Mouse (Mus musculus) stomach, embryonic 16.5 days (tissue): ENCODE results near the gene 2010315B03Rik. TPM values are rescaled to one million over a fixed set of nuclear protein-coding genes. Genes with fewer than 3 reads are reported as not detected.

Experiments
- ATAC-seq: fragments of 200-750 bp; cut with Nextera tagmentation; 2 replicates; pipeline ENCODE4 v1.8.0; 2017; ENCODE audit warnings: moderate number of reproducible peaks, moderate TSS enrichment; ENCODE audit not compliant: insufficient read depth, low FRiP score
- H3K27ac ChIP-seq: fragments of 300-500 bp; sonication (generic); 2 replicates; pipeline ENCODE4 v1.5.1; 2014; ENCODE audit warnings: low read length
- H3K27me3 ChIP-seq: fragments of 300-500 bp; sonication (generic); 2 replicates; pipeline ENCODE4 v1.6.1; 2014; ENCODE audit warnings: low read length, control low read depth, mixed read lengths; ENCODE audit not compliant: control insufficient read depth, insufficient read depth
- H3K36me3 ChIP-seq: fragments of 300-500 bp; sonication (generic); 2 replicates; pipeline ENCODE4 v1.6.1; 2014; ENCODE audit warnings: low read length; ENCODE audit not compliant: control insufficient read depth, insufficient read depth
- H3K4me1 ChIP-seq: fragments of 300-500 bp; sonication (generic); 2 replicates; pipeline ENCODE4 v1.6.1; 2014; ENCODE audit warnings: low read length, control low read depth, mixed read lengths; ENCODE audit not compliant: control insufficient read depth, insufficient read depth
- H3K4me2 ChIP-seq: fragments of 300-500 bp; sonication (generic); 2 replicates; pipeline ENCODE4 v1.6.1; 2014; ENCODE audit warnings: low read depth, low read length, mixed read lengths
- H3K4me3 ChIP-seq: fragments of 300-500 bp; sonication (generic); replicated peaks from 2 replicates; pipeline ENCODE4 v1.5.1; 2014; ENCODE audit warnings: mild to moderate bottlenecking, low read length
- H3K9ac ChIP-seq: fragments of 300-500 bp; sonication (generic); 2 replicates; pipeline ENCODE4 v1.6.1; 2014; ENCODE audit warnings: low read length
- H3K9me3 ChIP-seq: fragments of 300-500 bp; sonication (generic); replicated peaks from 2 replicates; pipeline ENCODE4 v1.6.1; 2016; ENCODE audit warnings: low read length, control low read depth; ENCODE audit not compliant: control insufficient read depth
- WGBS: fragments of 180-500 bp; shearing (Covaris S2); extraction: QIAGEN DNeasy Blood & Tissue Kit; methylation state at CpG from one replicate; pipeline ENCODE4 v1.1.7; 2014; 5-methylcytosine and 5-hydroxymethylcytosine counted together
- polyA plus RNA-seq: library from polyadenylated mRNA; unstranded; fragments of >200 nt; fragmentation: Nextera tagmentation; extraction: Ambion mirVana; gene quantifications from 2 replicates; pipeline ENCODE4 v1.2.1, GENCODE M21; 2015

Gene 2010315B03Rik
- polyA plus RNA-seq = 14.2 and 16.4 TPM in 2 replicates

GRCm38 (mm10) chr9:124312171-124313142, at the start of gene 2010315B03Rik:
Gene 2010315B03Rik (minus strand): TSS chr9:124312696.
- H3K36me3 ChIP-seq = no peaks in the 10 kb centered on the region
- H3K27ac ChIP-seq = peak within 1 kb of the TSS; percentile 93
- H3K4me1 ChIP-seq = peaks cover 3% of the 10 kb centered on the region; the same call in 1 of the 2 replicates
- H3K4me2 ChIP-seq = peak within 1 kb of the TSS; percentile 55
- peak within 1 kb of the TSS; percentile 70 for H3K4me3 ChIP-seq
- H3K9me3 ChIP-seq = no peaks in the 10 kb centered on the region
- peak; percentile 100 for ATAC-seq
- no peaks in the 10 kb centered on the region for H3K27me3 ChIP-seq
- H3K9ac ChIP-seq = peak within 1 kb of the TSS; percentile 75
- under 1% methylated on average over 21 of the region's 22 CpGs for WGBS

- Histone ChIP-seq H3K27me3 (no peaks in the 10 kb centered on the region), H3K27ac (no peak overlapping the region)
- ATAC-seq = no peak
Observed at GRCm38 (mm10) chr9:124311502-124311901, 994 bp downstream of the 2010315B03Rik start.

GRCm38 (mm10) chr9:124288329-124288728, 24.2 kb downstream of the 2010315B03Rik start:
- no peaks in the 10 kb centered on the region for H3K27me3 ChIP-seq
- no peak for ATAC-seq
- H3K9ac ChIP-seq = no peak overlapping the region
- H3K4me1 ChIP-seq = no peaks in the 10 kb centered on the region
- no peaks in the 10 kb centered on the region for H3K9me3 ChIP-seq
- H3K36me3 ChIP-seq = peaks cover 8% of the 10 kb centered on the region
- H3K4me2 ChIP-seq = no peak overlapping the region
- no peak overlapping the region for H3K4me3 ChIP-seq
- no peak overlapping the region for H3K27ac ChIP-seq

More at GRCm38 (mm10) chr9:124311502-124311901, 994 bp downstream of the 2010315B03Rik start:
- Histone ChIP-seq H3K36me3 (no peaks in the 10 kb centered on the region), H3K4me1 (peaks cover 3% of the 10 kb centered on the region; the same call in 1 of the 2 replicates), H3K9ac (peak overlapping the region; percentile 75), H3K4me3 (peak overlapping the region; percentile 70), H3K4me2 (peak overlapping the region; percentile 55), H3K9me3 (no peaks in the 10 kb centered on the region)

GRCm38 (mm10) chr9:124281912-124282686, 30.4 kb downstream of the 2010315B03Rik start:
- Histone ChIP-seq H3K9ac (peak overlapping the region; percentile 87), H3K27me3 (no peaks in the 10 kb centered on the region), H3K4me1 (peaks cover 9% of the 10 kb centered on the region), H3K36me3 (0 out of 2 replicates have a peak, but pooled peaks cover 4% of the 10 kb centered on the region), H3K27ac (peak overlapping the region; percentile 82), H3K4me3 (peak overlapping the region; percentile 92), H3K9me3 (no peaks in the 10 kb centered on the region), H3K4me2 (peak overlapping the region; percentile 92)
- under 1% methylated on average over 22 of the region's 22 CpGs for WGBS
- ATAC-seq = peak; percentile 97

- Histone ChIP-seq H3K9me3 (no peaks in the 10 kb centered on the region), H3K36me3 (0 out of 2 replicates have a peak, but pooled peaks cover 4% of the 10 kb centered on the region), H3K4me1 (peaks cover 9% of the 10 kb centered on the region), H3K27ac (peak overlapping the region; percentile 82), H3K4me3 (peak overlapping the region; percentile 92), H3K9ac (peak overlapping the region; percentile 87), H3K27me3 (no peaks in the 10 kb centered on the region), H3K4me2 (peak overlapping the region; percentile 92)
- WGBS = 9% methylated on average over 1 of the region's 1 CpGs
- ATAC-seq = no peak
Observed at GRCm38 (mm10) chr9:124281448-124281791, 31.1 kb downstream of the 2010315B03Rik start.

- 0 out of 2 replicates have a peak, but pooled peaks cover 4% of the 10 kb centered on the region for H3K36me3 ChIP-seq
- H3K9ac ChIP-seq = peak overlapping the region; percentile 87
- no peaks in the 10 kb centered on the region for H3K9me3 ChIP-seq
- H3K4me1 ChIP-seq = peaks cover 9% of the 10 kb centered on the region
- WGBS = 65% methylated on average over 2 of the region's 2 CpGs
- peak overlapping the region; percentile 92 for H3K4me2 ChIP-seq
- peak overlapping the region; percentile 92 for H3K4me3 ChIP-seq
- H3K27ac ChIP-seq = peak overlapping the region; percentile 15; the same call in 1 of the 2 replicates
- ATAC-seq = no peak
- no peaks in the 10 kb centered on the region for H3K27me3 ChIP-seq
Observed at GRCm38 (mm10) chr9:124280576-124281447, 31.7 kb downstream of the 2010315B03Rik start.

GRCm38 (mm10) chr9:124279300-124279699, 33.2 kb downstream of the 2010315B03Rik start:
- no peak overlapping the region for H3K9ac ChIP-seq
- H3K4me1 ChIP-seq = peaks cover 9% of the 10 kb centered on the region
- peaks cover 7% of the 10 kb centered on the region; the same call in 1 of the 2 replicates for H3K36me3 ChIP-seq
- WGBS = 35% methylated on average over 2 of the region's 2 CpGs
- no peak overlapping the region for H3K4me2 ChIP-seq
- peak; percentile 47; the same call in 1 of the 2 replicates for ATAC-seq
- no peak overlapping the region for H3K27ac ChIP-seq
- peaks cover 9% of the 10 kb centered on the region for H3K9me3 ChIP-seq
- no peak overlapping the region for H3K4me3 ChIP-seq
- no peaks in the 10 kb centered on the region for H3K27me3 ChIP-seq

- 84% methylated on average over 2 of the region's 2 CpGs for WGBS
Observed at GRCm38 (mm10) chr9:124275064-124275463, 37.4 kb downstream of the 2010315B03Rik start.

More at GRCm38 (mm10) chr9:124275064-124275463, 37.4 kb downstream of the 2010315B03Rik start:
- H3K4me2 ChIP-seq = no peak overlapping the region
- H3K27ac ChIP-seq = no peak overlapping the region
- H3K9me3 ChIP-seq = peaks cover 31% of the 10 kb centered on the region
- no peak overlapping the region for H3K4me3 ChIP-seq
- ATAC-seq = no peak
- no peaks in the 10 kb centered on the region for H3K27me3 ChIP-seq
- H3K4me1 ChIP-seq = no peaks in the 10 kb centered on the region
- peaks cover 22% of the 10 kb centered on the region for H3K36me3 ChIP-seq
- no peak overlapping the region for H3K9ac ChIP-seq
